Mouse (Mus musculus) c-Kit-negative CD71-positive TER-119-positive erythroid progenitor cells, embryonic 14.5 days (primary cell): ENCODE results near the gene Vps37d.
A peak's percentile ranks its signal among the peaks of the same experiment; 100 is the strongest.

Experiments
- DNase-seq: peaks from one replicate; pipeline ENCODE4 v3.0.0-alpha.2; 2013; ENCODE audit warnings: low read depth, low spot score

The Vps37d gene

DNA sequence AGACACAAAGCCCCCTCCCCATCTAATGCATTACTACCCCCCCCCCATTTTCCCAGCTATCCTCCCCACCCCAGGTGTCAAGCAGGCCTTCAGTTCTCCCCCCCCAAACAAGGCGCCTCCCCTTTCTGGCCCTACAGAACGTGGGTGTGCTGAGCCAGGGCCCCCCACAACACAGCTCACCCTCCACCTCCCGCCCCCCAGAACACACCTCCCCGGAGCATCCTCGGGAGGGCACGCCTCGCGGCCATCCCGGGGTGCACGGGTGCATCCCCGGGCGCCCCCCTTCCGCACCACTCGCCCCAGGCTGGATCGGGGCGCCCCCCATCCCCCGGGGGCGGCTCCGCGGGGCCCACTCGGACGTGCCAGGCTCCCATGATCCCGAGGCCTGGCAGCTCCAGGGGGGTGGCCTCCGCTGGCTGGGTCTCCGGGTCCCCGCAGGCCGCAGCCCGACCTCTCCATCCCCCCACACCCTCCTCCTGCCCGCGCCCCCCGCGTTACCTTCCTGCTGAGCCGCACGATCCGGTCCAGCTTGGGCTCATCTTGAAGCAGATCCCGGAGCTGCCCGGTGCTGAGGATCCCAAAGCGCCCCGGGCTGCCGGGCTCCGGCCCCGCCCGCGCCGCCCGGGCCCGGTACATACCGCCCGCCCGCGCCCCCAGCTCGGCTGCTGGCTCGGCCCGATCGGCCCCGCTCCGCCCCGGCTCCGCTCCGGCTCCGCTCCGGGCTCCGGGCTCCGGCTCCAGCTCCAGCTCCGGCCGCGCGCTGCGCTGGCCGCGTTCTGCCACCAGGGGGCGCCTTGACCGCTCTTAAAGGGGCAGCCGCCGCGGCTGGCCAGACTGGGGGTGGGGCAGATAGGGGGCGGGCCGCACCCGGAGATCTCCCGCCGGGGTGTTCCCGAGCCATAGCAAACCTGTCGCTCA, at the start of gene Vps37d:
Vps37d (minus strand) TSS at position 703 of the 918 bp plus-strand sequence.
- peak; percentile 72 for DNase-seq

DNA sequence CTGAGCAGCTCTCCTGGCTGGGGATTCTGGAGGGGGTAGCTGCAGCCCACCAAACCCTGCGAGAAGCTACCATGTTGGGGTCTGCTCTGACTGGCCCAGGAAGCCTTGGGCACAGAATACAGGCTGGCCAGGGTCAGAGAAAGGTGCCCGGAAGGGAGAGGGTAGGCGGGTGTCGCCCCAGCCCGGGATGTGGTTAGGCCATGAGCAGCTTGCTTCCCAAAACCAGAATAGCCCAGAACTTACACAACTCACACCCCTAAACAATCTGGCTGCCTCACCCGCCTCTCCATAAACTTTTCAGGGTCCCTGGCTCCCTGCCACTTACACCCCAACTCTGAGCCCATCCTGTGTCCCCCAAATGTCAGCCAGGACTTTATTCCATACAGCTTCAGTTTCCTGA, 49.6 kb upstream of the Vps37d start:
- DNase-seq = no peak

GRCm38 (mm10) chr5:135126121-135126520, 48.1 kb upstream of the Vps37d start:
- no peak for DNase-seq

- no peak for DNase-seq
Measured at GRCm38 (mm10) chr5:135120753-135121152, 42.7 kb upstream of the Vps37d start.

DNA sequence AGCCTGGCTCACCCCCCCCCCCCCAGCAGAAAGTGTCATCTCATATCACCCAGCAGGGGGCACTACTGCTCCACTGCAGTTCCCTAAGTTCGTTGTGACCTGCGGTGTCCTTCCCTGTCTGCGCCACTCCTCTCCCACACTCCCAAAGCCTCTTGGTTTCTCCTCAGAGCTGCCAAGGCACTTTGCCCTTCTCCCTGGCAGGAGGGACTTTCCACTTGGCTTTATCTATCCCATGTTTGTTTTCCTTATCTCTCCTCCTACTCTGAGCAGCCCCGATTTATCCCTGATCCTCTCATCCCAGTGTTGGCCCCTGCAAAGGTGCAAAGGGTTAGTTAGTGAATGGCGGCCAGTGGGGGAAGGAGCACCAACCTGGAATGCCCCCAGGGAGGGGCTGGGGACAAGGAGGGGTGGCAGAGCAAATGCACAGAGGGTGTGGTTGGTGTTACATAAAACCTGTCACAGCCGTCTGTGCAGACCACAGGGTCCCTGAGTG, 40.6 kb upstream of the Vps37d start:
- peak; percentile 26 for DNase-seq

- DNase-seq = no peak
Measured at GRCm38 (mm10) chr5:135115241-135115640, 37.2 kb upstream of the Vps37d start.

DNA sequence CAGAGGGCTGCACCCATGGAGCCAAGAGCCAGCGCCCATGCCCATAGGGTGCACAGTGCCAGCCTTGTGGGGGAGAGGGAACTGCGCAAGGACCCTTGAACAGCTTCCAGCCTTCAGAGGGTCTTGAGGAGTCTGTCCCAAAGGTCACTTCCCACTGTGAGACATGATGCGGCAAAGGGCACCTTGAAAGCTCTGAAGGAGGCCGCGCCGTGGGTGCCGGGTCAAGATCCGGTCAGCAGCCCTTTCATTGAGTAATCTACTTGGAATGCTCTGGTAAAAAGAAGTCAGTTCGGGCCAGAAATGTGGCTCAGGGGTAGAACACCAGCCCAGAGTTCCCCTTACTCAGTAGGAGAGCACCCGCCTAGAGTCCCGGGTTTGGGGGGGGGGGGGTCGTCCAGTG, 35.7 kb upstream of the Vps37d start:
- DNase-seq = no peak

DNA sequence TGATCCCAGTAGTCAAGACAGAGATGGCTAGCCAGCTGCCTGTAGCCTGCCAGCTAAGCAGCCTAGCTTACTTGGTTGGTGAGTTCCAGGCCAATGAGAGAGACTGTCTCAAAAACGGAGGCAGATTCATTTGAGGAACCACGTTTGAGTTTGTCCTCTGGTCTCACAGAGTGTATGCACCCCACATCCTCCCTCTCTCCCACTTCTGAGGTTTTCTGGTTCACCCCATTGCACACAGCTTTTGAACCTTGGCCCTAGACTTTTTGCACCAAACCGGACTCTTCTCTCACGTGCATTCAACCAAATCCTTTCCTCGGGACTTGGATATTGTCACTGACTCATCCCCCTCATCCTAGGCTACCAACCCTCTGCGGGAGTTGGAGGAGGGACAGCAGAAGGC, 31.9 kb upstream of the Vps37d start:
- DNase-seq = no peak

DNA sequence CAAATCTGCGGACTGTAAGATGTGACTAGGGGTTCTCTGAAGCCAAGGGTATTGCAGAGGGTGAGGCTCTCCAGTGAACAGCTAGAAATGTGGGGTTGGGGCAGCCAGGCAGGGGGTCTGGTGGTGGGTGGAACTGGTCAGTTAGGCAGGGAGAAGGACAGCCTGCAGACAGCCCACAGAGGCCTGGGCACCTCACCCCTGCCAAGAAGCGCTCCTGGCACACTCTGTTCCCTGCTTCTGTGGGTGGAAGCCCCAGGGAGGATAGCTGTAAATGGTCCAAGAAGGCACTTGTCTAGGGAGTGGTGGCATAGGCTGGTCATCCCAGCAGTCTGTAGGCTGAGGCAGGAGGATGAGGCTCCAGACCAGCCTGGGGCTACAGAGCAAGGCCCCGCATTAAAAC, 31.4 kb upstream of the Vps37d start:
- no peak for DNase-seq

GRCm38 (mm10) chr5:135109017-135109416, 31.0 kb upstream of the Vps37d start:
- no peak for DNase-seq

GRCm38 (mm10) chr5:135107521-135108501, 29.7 kb upstream of the Vps37d start:
- no peak for DNase-seq

- peak; percentile 24 for DNase-seq
Measured at GRCm38 (mm10) chr5:135106758-135107256, 28.7 kb upstream of the Vps37d start.

DNA sequence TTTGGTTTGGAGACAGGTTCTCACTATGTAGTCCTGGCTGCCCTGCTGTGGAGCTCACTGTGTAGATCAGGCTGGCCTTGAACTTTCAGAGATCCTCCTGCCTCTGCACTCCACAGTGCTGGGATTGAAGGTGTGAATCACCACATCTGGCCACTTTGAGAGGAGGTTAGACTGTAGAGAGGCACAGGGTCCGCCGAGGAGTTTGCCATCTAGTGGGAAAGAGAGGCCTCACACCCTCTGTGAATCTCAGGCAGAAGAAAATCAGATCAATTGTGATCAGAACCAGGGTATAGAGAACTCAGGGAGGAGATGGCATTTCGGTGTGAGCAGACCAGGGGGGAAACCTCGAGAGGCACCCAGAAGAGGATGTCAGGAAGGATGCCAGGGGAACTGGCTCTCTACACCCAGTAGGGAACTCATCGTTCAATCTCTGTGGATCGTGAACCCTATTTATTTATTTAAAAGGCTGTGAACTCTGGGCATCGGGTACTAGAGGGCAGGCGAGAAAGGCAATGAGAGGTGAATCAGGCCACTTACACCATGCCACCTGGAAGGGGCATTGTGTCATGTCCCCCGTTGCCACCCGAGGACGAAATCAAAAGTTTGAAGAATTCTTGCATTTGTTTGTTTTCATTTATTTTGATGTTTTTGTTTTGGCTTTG, 26.1 kb upstream of the Vps37d start:
- DNase-seq = no peak

- DNase-seq = no peak
Measured at GRCm38 (mm10) chr5:135100981-135101380, 22.9 kb upstream of the Vps37d start.

- DNase-seq = no peak
Measured at GRCm38 (mm10) chr5:135089653-135090052, 11.6 kb upstream of the Vps37d start, which contains the start of gene Mlxipl. Gene Mlxipl, plus strand, starts transcription at chr5:135089890.

- no peak for DNase-seq
Measured at GRCm38 (mm10) chr5:135086871-135087270, 8.8 kb upstream of the Vps37d start.

DNA sequence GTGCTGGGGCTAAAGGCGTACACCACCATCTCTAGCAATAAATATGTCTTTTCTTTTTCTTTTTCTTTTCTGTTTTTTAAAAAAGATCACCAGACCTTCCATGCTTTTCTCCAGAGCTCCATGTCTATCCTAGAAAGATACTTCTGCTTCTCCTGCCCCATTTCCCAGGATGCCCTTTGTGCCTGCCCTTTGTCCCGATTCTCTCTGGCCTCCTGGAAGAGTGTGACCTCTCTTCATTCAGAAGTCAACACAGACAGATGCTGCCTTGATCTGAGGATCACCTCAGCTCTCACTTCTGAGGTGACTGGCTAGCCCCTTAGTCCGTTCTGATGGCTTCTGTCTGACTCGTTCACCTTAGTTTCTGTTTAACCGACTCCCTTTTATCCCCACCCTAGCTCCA, 2.5 kb upstream of the Vps37d start:
- no peak for DNase-seq

- DNase-seq = no peak
Measured at GRCm38 (mm10) chr5:135079578-135079977, 1.5 kb upstream of the Vps37d start.

- DNase-seq = no peak
Measured at GRCm38 (mm10) chr5:135078482-135078810, 380 bp upstream of the Vps37d start.

DNA sequence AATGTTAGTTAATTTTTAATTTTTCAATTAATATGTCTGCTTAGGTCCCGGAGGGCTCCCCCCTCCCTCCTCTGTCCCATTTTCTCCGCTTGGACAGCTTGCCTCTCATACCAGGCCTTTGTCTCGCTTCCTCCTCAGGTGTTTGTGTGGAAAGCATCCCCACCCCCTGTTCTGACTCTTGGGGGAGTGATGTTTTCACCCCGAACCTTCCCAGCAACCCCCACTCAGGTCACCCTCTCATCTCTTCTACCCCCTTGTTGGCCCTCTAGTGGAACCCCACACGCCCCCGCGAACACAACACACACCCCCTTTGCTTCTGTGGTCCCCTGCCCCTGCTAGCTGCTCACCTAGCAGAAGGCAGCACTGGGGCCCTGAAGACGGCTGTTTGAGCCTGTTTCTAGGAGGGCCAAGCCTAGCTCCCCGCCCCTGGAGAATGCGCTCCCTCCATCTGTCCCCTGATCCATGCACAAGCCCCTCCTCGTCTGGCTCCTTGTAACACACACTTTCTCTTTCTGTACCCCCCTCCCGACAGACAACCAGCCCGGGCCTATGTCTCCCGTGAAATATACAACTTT, 1.0 kb downstream of the Vps37d start:
- no peak for DNase-seq

DNA sequence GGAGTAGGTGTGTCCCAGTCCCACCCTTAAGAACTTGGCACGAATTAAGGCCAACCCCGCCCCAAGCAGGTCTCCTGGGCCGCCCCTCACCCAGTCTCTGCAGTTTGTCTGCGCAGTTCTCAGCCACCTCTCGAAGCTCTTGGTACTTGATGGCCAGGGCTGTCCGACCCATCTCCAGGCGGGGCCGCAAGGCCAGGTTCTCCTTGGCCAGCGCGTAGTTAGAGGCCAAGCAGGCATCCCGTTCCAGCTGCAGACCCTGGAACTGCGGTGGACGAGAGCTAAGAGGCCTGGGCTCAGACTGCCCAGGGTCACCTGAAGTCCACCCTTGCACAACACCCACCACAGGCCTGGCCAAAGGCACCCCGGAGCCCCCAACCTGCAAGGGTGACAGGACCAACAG, 1.7 kb downstream of the Vps37d start:
- DNase-seq = no peak
